Mouse (Mus musculus) ES-E14 (cell line): Measurements from ENCODE around the gene Lrmda. TPM values are rescaled to one million over a fixed set of nuclear protein-coding genes. Genes with fewer than 3 reads are reported as not detected.

ENCODE experiments used
- DNase-seq: peaks from one replicate; pipeline ENCODE4 v3.0.0-alpha.2; 2013; ENCODE audit warnings: low read depth, low spot score
- H3K27ac ChIP-seq: 2 replicates; pipeline ENCODE4 v1.5.1; 2012; ENCODE audit warnings: low read depth, mild to moderate bottlenecking, low read length, moderate library complexity, mixed read lengths; ENCODE audit not compliant: poor library complexity, insufficient read depth, severe bottlenecking
- H3K36me3 ChIP-seq: 2 replicates; pipeline ENCODE4 v1.6.1; 2012; ENCODE audit warnings: mild to moderate bottlenecking, low read length, moderate library complexity, mixed read lengths; ENCODE audit not compliant: control insufficient read depth, poor library complexity, insufficient read depth, severe bottlenecking
- H3K4me1 ChIP-seq, 2 experiments: fragments of 150-350 bp in 1 of 2; sonication (generic) in 1 of 2; 2 replicates each; pipeline ENCODE4 v1.6.1; 2012; ENCODE audit warnings: low read length in 2 of 2, mild to moderate bottlenecking in 1 of 2, mixed read lengths in 1 of 2; ENCODE audit not compliant: control insufficient read depth in 2 of 2, insufficient read depth in 2 of 2, poor library complexity in 1 of 2
- H3K4me3 ChIP-seq, 2 experiments: fragments of 150-350 bp in 1 of 2; sonication (generic) in 1 of 2; 2 replicates each; pipeline ENCODE4 v1.5.1; 2012; ENCODE audit warnings: low read length in 2 of 2, low read depth in 1 of 2, mild to moderate bottlenecking in 1 of 2, mixed read lengths in 1 of 2; ENCODE audit not compliant: insufficient read depth in 1 of 2, poor library complexity in 1 of 2, severe bottlenecking in 1 of 2
- H3K9ac ChIP-seq: 2 replicates; pipeline ENCODE4 v1.6.1; 2012; ENCODE audit warnings: low read depth, mild to moderate bottlenecking, low read length, mixed read lengths; ENCODE audit not compliant: poor library complexity, insufficient read depth, severe bottlenecking
- H3K9me3 ChIP-seq: fragments of 150-350 bp; sonication (generic); 2 replicates; pipeline ENCODE4 v1.6.1; 2012; ENCODE audit warnings: low read depth, mild to moderate bottlenecking, low read length; ENCODE audit not compliant: control insufficient read depth, insufficient read depth
- CHD2 ChIP-seq: IDR thresholded peaks from 2 replicates; pipeline ENCODE4 v1.6.1; 2014; ENCODE audit warnings: mild to moderate bottlenecking, low read depth, low read length, inconsistent platforms
- HCFC1 ChIP-seq: IDR thresholded peaks from 2 replicates; pipeline ENCODE4 v1.6.1; 2012; ENCODE audit warnings: low read length, inconsistent platforms, borderline replicate concordance; ENCODE audit not compliant: insufficient read depth
- MAFK ChIP-seq: IDR thresholded peaks from 2 replicates; pipeline ENCODE4 v1.6.1; 2014; ENCODE audit warnings: mild to moderate bottlenecking, low read depth, low read length, inconsistent platforms; ENCODE audit not compliant: insufficient read depth
- ZC3H11A ChIP-seq: IDR thresholded peaks from 2 replicates; pipeline ENCODE4 v1.6.1; 2012; ENCODE audit warnings: low read depth, mild to moderate bottlenecking, inconsistent platforms, low read length, borderline replicate concordance
- ZNF384 ChIP-seq: IDR thresholded peaks from 2 replicates; pipeline ENCODE4 v1.6.1; 2012; ENCODE audit warnings: low read depth, low read length, inconsistent platforms
- in situ Hi-C, 2 experiments: fragments of 600-800 bp; cut with MboI; formaldehyde crosslinking; loops; one replicate each; pipeline ENCODE4 v1.15.1; 2025; ENCODE audit warnings: low sequenced_read_pairs in 2 of 2, inconsistent platforms in 1 of 2; ENCODE audit not compliant: unreplicated experiment in 2 of 2
- total RNA-seq: library from RNA; depleted of rRNA; stranded (reverse); fragments of 300-350 nt; gene quantifications from 2 replicates; pipeline ENCODE4 v1.2.3, GENCODE M21; 2012

Lrmda gene
- total RNA-seq, 1 experiment = 0.22 TPM

DNA sequence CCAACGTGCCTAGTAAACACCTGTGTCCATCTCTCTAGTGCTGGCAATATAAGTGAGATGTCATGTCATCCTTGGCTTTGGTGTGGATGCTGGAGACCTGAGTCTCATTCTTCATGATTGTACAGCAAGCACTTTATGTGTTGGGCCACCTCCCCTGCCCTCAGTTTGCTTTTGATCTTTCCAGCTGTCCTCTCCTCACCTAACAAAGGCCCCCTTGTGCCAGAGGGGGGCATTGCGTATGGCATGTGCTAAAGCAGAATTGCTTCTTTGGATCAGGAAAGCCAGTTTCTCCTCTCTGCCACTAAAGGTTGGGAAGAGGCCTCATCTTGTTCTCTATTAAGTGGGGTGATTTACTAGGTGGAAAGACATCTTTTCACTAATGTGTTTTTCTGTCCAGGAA, 264.2 kb downstream of the Lrmda start:
- no peak overlapping the region for H3K9ac ChIP-seq
- no peak overlapping the region for H3K4me3 ChIP-seq
- in situ Hi-C loops = no loop called here
- peak; percentile 12 for DNase-seq
- no peaks in the 10 kb centered on the region for H3K36me3 ChIP-seq
- H3K27ac ChIP-seq = no peak overlapping the region
- H3K4me1 ChIP-seq = no peaks in the 10 kb centered on the region
- no peak for TF ChIP-seq HCFC1
- TF ChIP-seq MAFK = no peak
- no peak for TF ChIP-seq ZC3H11A
- TF ChIP-seq CHD2 = no peak
- TF ChIP-seq ZNF384 = no peak
- no peaks in the 10 kb centered on the region for H3K9me3 ChIP-seq

DNA sequence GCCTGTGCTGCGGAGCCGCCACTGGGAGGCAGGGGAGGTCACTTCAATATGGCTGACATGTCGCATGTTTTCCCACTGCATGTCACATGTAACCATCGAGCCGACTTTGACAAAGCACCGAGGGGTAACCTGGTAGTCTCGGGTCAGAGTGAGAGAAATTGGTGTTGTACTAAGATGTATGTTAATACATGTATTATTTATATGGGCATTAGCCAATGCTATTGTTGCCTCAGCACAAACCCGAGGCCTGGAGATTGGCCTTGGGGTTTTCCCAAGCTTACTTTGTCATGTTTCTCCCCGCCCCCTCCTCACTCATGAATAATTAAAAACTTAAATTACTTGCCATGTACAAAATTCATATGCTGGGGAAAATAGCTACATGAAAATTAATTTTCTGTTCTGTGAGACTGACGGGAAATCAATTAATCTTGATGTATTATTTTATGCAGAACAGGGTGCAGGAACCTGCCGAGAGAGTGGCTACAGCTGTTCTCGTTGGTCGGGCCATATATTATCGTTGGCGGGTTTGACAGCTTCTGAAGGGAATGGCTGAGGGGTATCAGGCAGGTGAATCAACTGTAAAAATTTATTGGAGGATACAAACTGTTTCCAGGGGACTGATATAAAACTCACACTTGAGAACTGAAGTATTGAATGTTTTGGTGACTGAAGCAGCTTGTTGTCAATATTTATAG, 265.5 kb downstream of the Lrmda start:
- Histone ChIP-seq H3K4me3 (no peak overlapping the region), H3K27ac (no peak overlapping the region), H3K36me3 (no peaks in the 10 kb centered on the region), H3K9ac (no peak overlapping the region), H3K4me1 (no peaks in the 10 kb centered on the region), H3K9me3 (no peaks in the 10 kb centered on the region)
- no peak for TF ChIP-seq ZC3H11A
- TF ChIP-seq ZNF384 = no peak
- TF ChIP-seq CHD2 = no peak
- TF ChIP-seq HCFC1 = no peak
- TF ChIP-seq MAFK = no peak
- no peak for DNase-seq
- in situ Hi-C loops = no loop called here

DNA sequence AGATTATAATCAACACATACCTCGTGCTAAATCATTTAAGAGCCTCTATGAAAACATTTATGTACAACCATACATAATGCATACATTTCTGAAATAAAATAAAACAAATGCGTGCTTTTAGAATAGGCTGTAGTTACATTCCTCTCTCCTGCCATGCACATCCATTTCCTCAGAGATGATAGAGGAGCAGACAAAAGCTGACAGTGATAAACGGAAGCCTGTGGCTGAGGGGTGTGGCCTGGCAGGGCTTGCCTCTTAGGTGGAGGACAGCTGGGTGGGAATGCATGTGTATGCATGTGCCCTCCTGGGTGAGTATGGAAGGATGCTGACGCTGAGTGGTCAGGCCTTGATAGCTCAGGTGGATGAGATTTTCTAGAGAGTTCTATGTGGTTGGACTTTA, 266.3 kb downstream of the Lrmda start:
- no peak for DNase-seq
- no peak overlapping the region for H3K4me3 ChIP-seq
- H3K36me3 ChIP-seq = no peaks in the 10 kb centered on the region
- in situ Hi-C loops = no loop called here
- H3K4me1 ChIP-seq = no peaks in the 10 kb centered on the region
- no peak overlapping the region for H3K27ac ChIP-seq
- TF ChIP-seq MAFK (no peak), CHD2 (no peak), HCFC1 (no peak), ZNF384 (no peak), ZC3H11A (no peak)
- H3K9ac ChIP-seq = no peak overlapping the region
- H3K9me3 ChIP-seq = no peaks in the 10 kb centered on the region

DNA sequence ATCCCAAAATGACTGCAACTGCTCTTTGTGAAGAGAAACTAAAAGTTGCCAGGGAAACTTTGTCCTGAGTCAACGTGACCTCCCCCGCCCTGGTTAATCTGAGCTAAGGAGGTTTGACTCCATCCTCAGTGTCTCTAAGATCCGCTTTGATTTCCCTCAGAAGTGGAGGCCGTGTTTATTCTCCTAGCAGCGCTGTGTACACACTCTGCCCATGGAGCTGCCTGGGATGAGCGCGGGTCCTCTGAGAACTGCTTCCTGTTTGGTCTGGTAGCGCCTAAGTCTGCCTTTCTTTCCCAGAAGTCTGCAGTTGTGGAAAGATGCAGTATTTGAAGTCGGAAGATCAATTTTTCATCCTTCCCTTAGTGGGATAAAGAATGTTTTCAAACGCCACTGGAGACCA, 268.7 kb downstream of the Lrmda start:
- no peaks in the 10 kb centered on the region for H3K36me3 ChIP-seq
- H3K27ac ChIP-seq = no peak overlapping the region
- no peaks in the 10 kb centered on the region for H3K4me1 ChIP-seq
- in situ Hi-C loops = no loop called here
- no peaks in the 10 kb centered on the region for H3K9me3 ChIP-seq
- no peak for DNase-seq
- TF ChIP-seq ZNF384 (no peak), HCFC1 (no peak), MAFK (no peak), ZC3H11A (no peak), CHD2 (no peak)
- H3K4me3 ChIP-seq = no peak overlapping the region
- H3K9ac ChIP-seq = no peak overlapping the region

DNA sequence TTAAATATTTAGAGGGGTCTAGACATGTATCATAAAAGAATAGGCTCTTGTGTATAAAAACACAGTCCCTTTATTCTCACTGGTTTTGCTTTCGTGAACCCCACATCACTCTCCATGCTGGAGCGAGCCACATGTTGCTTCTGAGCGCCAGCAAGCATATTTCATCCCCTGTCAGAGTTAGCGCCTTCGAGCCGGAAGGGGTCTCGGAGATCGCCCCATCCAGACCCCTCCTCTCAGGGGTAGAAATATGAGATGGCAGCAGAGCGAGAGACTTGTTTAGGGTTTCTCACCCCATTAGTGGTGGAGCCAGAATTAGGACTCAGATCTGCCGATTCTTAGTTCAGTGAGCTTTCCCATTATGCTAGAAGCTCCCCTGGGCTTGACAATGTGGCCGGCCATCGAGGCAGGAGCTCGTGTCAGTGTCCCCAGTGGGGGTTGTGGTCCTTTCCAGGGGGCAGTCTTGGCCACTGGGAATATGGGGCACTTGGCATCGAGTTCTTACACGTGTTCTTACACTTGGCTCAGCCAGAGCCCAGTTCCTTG, 269.9 kb downstream of the Lrmda start:
- Histone ChIP-seq H3K27ac (no peak overlapping the region), H3K9ac (no peak overlapping the region), H3K4me3 (no peak overlapping the region), H3K4me1 (no peaks in the 10 kb centered on the region), H3K9me3 (no peaks in the 10 kb centered on the region), H3K36me3 (no peaks in the 10 kb centered on the region)
- in situ Hi-C loops = no loop called here
- DNase-seq = no peak
- TF ChIP-seq ZNF384 = no peak
- no peak for TF ChIP-seq MAFK
- TF ChIP-seq ZC3H11A = no peak
- TF ChIP-seq CHD2 = no peak
- no peak for TF ChIP-seq HCFC1
